Mouse (Mus musculus): ENCODE measurements around the gene Ncf4. TPM values are rescaled to one million over a fixed set of nuclear protein-coding genes. Genes with fewer than 3 reads are reported as not detected.

The Ncf4 gene
- total RNA-seq, 2 experiments from 2014 or later, result 2.0 to 2.6 TPM

DNA sequence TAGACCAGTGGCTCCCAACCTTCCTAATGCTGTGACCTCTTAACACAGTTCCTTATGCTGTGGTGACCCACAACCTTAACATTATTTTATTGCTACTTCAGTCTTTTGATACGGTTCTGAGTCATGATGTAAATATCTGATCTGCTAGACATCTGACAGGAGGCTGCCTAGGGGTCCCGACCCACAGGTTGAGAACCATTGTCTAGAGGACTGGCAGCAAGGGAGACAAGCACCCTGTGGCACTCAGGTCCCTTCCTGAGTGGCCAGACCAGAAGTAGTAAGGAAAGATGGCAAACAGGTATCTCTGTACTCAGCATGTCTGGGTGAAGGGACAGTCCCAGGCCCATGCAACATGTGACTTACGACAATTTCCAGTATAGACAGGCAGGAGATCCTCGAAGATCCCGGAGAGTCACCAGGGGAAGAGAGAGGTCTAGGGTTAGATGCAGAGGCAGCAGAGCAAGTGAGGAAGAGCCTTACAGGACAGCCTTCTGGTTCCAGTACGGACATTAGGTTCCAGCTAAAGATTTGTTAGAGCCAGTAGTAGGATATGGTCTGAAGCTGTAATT lies 59.1 kb downstream of the Ncf4 start:
- DNase-seq, result no peak

DNA sequence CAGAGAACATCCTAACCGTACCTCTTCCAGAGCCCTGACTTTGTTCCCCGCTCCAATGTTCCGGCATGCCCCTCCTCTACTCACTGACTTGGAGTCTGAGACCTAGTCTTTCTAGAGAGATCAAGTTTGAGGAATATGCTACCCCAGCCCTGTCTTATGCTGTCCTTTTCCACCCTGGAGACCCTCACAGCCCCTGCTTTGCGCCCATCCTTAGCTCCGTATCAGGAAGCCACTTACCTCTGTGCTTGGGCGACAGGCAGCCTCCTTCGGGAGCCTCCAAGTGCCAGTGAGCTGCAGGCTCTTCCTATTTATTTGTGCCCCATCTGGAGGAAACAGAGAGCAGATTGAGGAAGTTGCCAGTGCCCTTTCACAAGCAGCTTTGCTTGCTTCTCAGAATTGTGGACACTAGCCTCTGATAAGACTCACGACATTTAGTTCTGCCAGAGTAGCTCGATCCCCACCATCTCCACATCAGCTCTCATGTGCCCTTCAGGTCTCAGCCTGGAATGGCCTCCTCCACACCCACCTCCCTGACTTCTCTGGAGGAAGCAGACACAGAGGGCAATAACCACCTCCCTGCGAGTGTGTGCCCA lies 60.8 kb downstream of the Ncf4 start, which contains the start of gene Csf2rb2:
Gene Csf2rb2 (minus strand): TSS at position 381 of the 593 bp plus-strand sequence.
- DNase-seq, result no peak
- intact Hi-C loops (cut with DNase I), result no loop called here

More for the DNA sequence above, 59.1 kb downstream of the Ncf4 start:
- intact Hi-C loops (cut with DNase I), result no loop called here

DNA sequence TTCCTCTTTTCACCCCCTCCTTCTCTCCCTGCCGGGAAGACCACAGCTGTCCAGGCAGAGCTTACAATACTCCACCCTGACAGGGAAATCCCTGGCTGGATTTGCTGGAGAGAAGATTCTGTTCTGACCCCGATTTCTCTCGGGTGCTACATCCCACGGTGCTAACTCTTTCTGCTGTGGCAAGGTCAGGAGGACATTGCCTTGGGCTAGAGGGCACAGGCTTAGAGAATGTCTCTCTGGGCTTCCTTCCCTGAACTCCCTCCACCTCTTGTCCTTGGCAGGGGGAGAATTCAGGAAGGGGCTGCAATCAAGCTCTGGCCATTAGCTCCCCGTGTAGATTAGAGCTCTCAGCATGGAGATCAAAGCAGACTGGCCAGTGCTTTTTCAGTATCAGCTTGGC lies 65.3 kb downstream of the Ncf4 start:
- DNase-seq, result no peak

DNA sequence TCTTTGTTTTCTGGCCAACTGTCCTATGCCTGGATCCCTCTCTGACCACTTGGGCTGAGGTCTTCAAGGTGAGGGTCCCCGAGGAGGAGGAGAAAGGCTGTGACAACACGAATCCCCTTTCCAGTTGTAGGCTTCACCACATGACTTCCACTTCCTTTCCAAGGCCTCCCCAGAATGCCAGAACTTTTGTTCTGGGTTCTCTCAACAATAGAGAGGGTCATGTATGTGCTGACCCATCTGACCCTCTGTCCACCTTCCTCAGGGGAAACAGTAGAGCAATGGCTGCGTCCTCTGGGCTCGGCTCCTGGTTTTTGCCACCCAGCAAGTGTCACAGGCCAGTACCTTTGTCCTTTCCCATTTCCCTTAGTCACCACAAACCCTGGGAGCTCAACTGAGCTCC lies 66.4 kb downstream of the Ncf4 start:
- intact Hi-C loops (cut with DNase I), result no loop called here
- no peak for DNase-seq

More for the DNA sequence above, 65.3 kb downstream of the Ncf4 start:
- intact Hi-C loops (cut with DNase I), result no loop called here

Small RNAs within 50 kb of the gene (microRNA-seq; reads per million reads assigned to microRNA genes)
- gene Mir7676-1, result 0 reads per million in 2 experiments

Other genes with a start within 250 kb of the Ncf4 start
- not detected for gene Cacng2, start 124.8 kb upstream of the Ncf4 start, total RNA-seq (2021)
- 10 to 100 TPM; 14.2 to 20.7 TPM for gene Ift27, start 70.7 kb upstream of the Ncf4 start, total RNA-seq (2021)
- gene Pvalb, start 38.4 kb upstream of the Ncf4 start, total RNA-seq (2021), result not detected
- gene Csf2rb2, start 60.9 kb downstream of the Ncf4 start, total RNA-seq (2021), result 1 to 10 TPM; 1.3 to 1.6 TPM
- gene Csf2rb, start 81.0 kb downstream of the Ncf4 start, total RNA-seq (2021), result 1 to 10 TPM; 2.2 to 2.7 TPM
- gene Tex33, start 151.1 kb downstream of the Ncf4 start, total RNA-seq (2021), result not detected
- 10 to 100 TPM; 14.4 to 16.4 TPM for gene Tst, start 161.1 kb downstream of the Ncf4 start, total RNA-seq (2021)
- 10 to 100 TPM; 26.0 to 26.3 TPM for gene Mpst, start 161.6 kb downstream of the Ncf4 start, total RNA-seq (2021)
- gene Kctd17, start 183.8 kb downstream of the Ncf4 start, total RNA-seq (2021), result 10 to 100 TPM; 80.7 TPM
- under 1 TPM; 0.10 to 0.45 TPM for gene Tmprss6, start 223.8 kb downstream of the Ncf4 start, total RNA-seq (2021)

Measured in heart, postnatal 10 days (tissue).